Mouse (Mus musculus) ES-E14 (cell line): ENCODE results near the gene Dmpk.

Experiments used
- CHD2 ChIP-seq: IDR thresholded peaks from 2 replicates; pipeline ENCODE4 v1.6.1; 2014; ENCODE audit warnings: mild to moderate bottlenecking, low read depth, low read length, inconsistent platforms
- HCFC1 ChIP-seq: IDR thresholded peaks from 2 replicates; pipeline ENCODE4 v1.6.1; 2012; ENCODE audit warnings: low read length, inconsistent platforms, borderline replicate concordance; ENCODE audit not compliant: insufficient read depth
- MAFK ChIP-seq: IDR thresholded peaks from 2 replicates; pipeline ENCODE4 v1.6.1; 2014; ENCODE audit warnings: mild to moderate bottlenecking, low read depth, low read length, inconsistent platforms; ENCODE audit not compliant: insufficient read depth
- ZC3H11A ChIP-seq: IDR thresholded peaks from 2 replicates; pipeline ENCODE4 v1.6.1; 2012; ENCODE audit warnings: low read depth, mild to moderate bottlenecking, inconsistent platforms, low read length, borderline replicate concordance
- ZNF384 ChIP-seq: IDR thresholded peaks from 2 replicates; pipeline ENCODE4 v1.6.1; 2012; ENCODE audit warnings: low read depth, low read length, inconsistent platforms

- TF ChIP-seq MAFK (no peak), CHD2 (no peak), ZC3H11A (no peak), ZNF384 (no peak), HCFC1 (no peak)
These were observed 1.8 kb downstream of the Dmpk start for GRCm38 (mm10) chr7:19085495-19085894.
